In the genomic region with DNA sequence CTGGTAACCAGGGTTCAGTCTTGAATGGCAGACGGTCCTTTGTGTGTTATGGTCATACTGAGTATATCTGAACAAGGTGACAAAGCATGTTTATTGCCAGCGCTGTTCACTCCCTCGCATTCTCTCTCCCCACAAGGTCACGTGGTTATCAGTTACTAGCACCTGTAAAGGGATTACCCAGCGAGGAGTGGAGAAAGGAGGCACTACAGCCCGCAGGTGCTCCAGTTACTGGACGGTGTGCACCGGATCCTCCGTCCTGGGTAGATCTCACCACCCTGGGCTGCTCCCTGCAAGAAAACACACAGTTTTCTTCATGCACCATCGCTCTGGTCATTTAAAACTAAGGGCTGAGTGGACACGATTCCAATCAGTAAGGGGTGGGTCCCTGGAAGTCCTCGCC, we compare ENCODE assay signal across 27 mouse cellular contexts. TPM values are rescaled to one million over a fixed set of nuclear protein-coding genes. Genes with fewer than 3 reads are reported as not detected.
A peak's percentile ranks its signal among the peaks of the same experiment; 100 is the strongest.
DNase-seq lines count a peak whose midpoint lies in the region; ATAC-seq and TF ChIP-seq lines count a peak whose summit lies in the region.
"Had no signal": no experiment of that assay in that cellular context is flagged by ENCODE, and none has a peak within 500 bp of the region (broad histone marks: within the 10 kb centered on the region; RNA-seq: fewer than 3 reads in every experiment).

No protein-coding gene starts in this region.

- H3K27me3 ChIP-seq in hindbrain, embryonic 10.5 days (ENCODE audit: insufficient read depth, poor library complexity, severe bottlenecking): no peaks in the 10 kb centered on the region
- no peaks in the 10 kb centered on the region for H3K27me3 ChIP-seq in hindbrain, embryonic 12.5 days
- H3K27me3 ChIP-seq in liver, embryonic 11.5 days (replicated peaks; ENCODE audit: control insufficient read depth, insufficient read depth, low read length): no peaks in the 10 kb centered on the region
- no peaks in the 10 kb centered on the region for H3K27me3 ChIP-seq in MEL (ENCODE audit: control insufficient read depth in 1 of 2, insufficient read depth in 2 of 2, low read length in 2 of 2)
- H3K27me3 ChIP-seq in intestine, embryonic 16.5 days (replicated peaks; ENCODE audit: control insufficient read depth, insufficient read depth, low read length): no peaks in the 10 kb centered on the region
- H3K27me3 ChIP-seq: embryonic facial prominence, embryonic 15.5 days; liver, embryonic 12.5 days had no signal

- TF ChIP-seq POLR2A in MEL (IDR thresholded peaks at IDR 0.05; ENCODE audit: control insufficient read depth in 1 of 2, insufficient read depth in 1 of 2, low read depth in 1 of 2, low read length in 2 of 2, poor library complexity in 1 of 2): no peak

- no peak for DNase-seq in hindbrain, embryonic 10.5 days (ENCODE audit: low spot score)
- no peak for DNase-seq in liver, embryonic 11.5 days (ENCODE audit: low spot score)
- DNase-seq in liver (no peak), MEL (ENCODE audit: low read depth, low spot score) (no peak)
- DNase-seq in layer of hippocampus, adult 18-20 months (ENCODE audit: low spot score in 2 of 2): no peak
- DNase-seq in yolk sac, embryonic 10.5 days (ENCODE audit: low spot score): no peak
- DNase-seq: cerebellum, adult 9-10 months; gastrocnemius, postnatal 10 days; lung, adult 18-20 months; lung, postnatal 10 days; retina, postnatal 1 day had no signal

- no peak overlapping the region for H3K9ac ChIP-seq in hindbrain, embryonic 12.5 days
- H3K9ac ChIP-seq in liver, embryonic 11.5 days (ENCODE audit: low read depth, low read length): no peak overlapping the region
- H3K9ac ChIP-seq in MEL (ENCODE audit: control insufficient read depth, low read depth, low read length, poor library complexity, severe bottlenecking): no peak overlapping the region
- no peak overlapping the region for H3K9ac ChIP-seq in intestine, embryonic 16.5 days (ENCODE audit: low read depth, low read length)
- H3K9ac ChIP-seq: embryonic facial prominence, embryonic 15.5 days; hindbrain, embryonic 14.5 days; liver, embryonic 12.5 days had no signal

- peak overlapping the region; percentile 57; the same call in 1 of the 2 replicates for H3K27ac ChIP-seq in hindbrain, embryonic 10.5 days
- no peak overlapping the region for H3K27ac ChIP-seq in hindbrain, embryonic 12.5 days
- H3K27ac ChIP-seq in liver, embryonic 11.5 days (ENCODE audit: low read depth, low read length): no peak overlapping the region
- no peak overlapping the region for H3K27ac ChIP-seq in MEL (ENCODE audit: control insufficient read depth, low read depth, low read length)
- H3K27ac ChIP-seq in intestine, embryonic 16.5 days (ENCODE audit: low read length): no peak overlapping the region
- H3K27ac ChIP-seq: embryonic facial prominence, embryonic 15.5 days; hindbrain, embryonic 14.5 days; kidney, postnatal 0 days; layer of hippocampus, adult 2 months; liver, embryonic 12.5 days had no signal

- TF ChIP-seq CTCF in MEL (IDR thresholded peaks at IDR 0.05 in 2 of 3, conservative IDR thresholded peaks at IDR 0.05 in 1 of 3; ENCODE audit: control insufficient read depth in 1 of 3, insufficient read depth in 1 of 3, low read depth in 2 of 3, low read length in 3 of 3, poor library complexity in 1 of 3, severe bottlenecking in 1 of 3): no peak

- H3K79me2 ChIP-seq in MEL (ENCODE audit: control insufficient read depth, insufficient read depth, low read length, poor library complexity): no peaks in the 10 kb centered on the region

- 0 out of 2 replicates have a peak, but pooled peaks cover 4% of the 10 kb centered on the region for H3K9me3 ChIP-seq in hindbrain, embryonic 10.5 days
- no peaks in the 10 kb centered on the region for H3K9me3 ChIP-seq in hindbrain, embryonic 12.5 days (replicated peaks)
- no peaks in the 10 kb centered on the region; the same call in 1 of the 2 replicates for H3K9me3 ChIP-seq in liver, embryonic 11.5 days (ENCODE audit: control insufficient read depth, low read length)
- H3K9me3 ChIP-seq in MEL (replicated peaks; ENCODE audit: insufficient read depth, low read length): no peaks in the 10 kb centered on the region
- no peaks in the 10 kb centered on the region for H3K9me3 ChIP-seq in intestine, embryonic 16.5 days (ENCODE audit: control insufficient read depth, low read length)
- H3K9me3 ChIP-seq: embryonic facial prominence, embryonic 15.5 days; liver, embryonic 12.5 days had no signal

- H3K36me3 ChIP-seq in hindbrain, embryonic 10.5 days: no peaks in the 10 kb centered on the region
- no peaks in the 10 kb centered on the region for H3K36me3 ChIP-seq in hindbrain, embryonic 12.5 days
- H3K36me3 ChIP-seq in liver, embryonic 11.5 days (ENCODE audit: control insufficient read depth, insufficient read depth, low read length): no peaks in the 10 kb centered on the region
- no peaks in the 10 kb centered on the region for H3K36me3 ChIP-seq in MEL (ENCODE audit: control insufficient read depth in 1 of 2, insufficient read depth in 2 of 2, low read length in 2 of 2)
- H3K36me3 ChIP-seq in intestine, embryonic 16.5 days (ENCODE audit: control insufficient read depth, insufficient read depth, low read length): no peaks in the 10 kb centered on the region
- H3K36me3 ChIP-seq: embryonic facial prominence, embryonic 15.5 days; liver, embryonic 12.5 days had no signal

- no peak overlapping the region for H3K4me2 ChIP-seq in hindbrain, embryonic 12.5 days (replicated peaks)
- H3K4me2 ChIP-seq in liver, embryonic 11.5 days: no peak overlapping the region
- H3K4me2 ChIP-seq in intestine, embryonic 16.5 days (ENCODE audit: low read depth, low read length): no peak overlapping the region
- H3K4me2 ChIP-seq: embryonic facial prominence, embryonic 15.5 days; heart, embryonic 11.5 days; hindbrain, embryonic 14.5 days; liver, embryonic 12.5 days had no signal

- WGBS in hindbrain, embryonic 10.5 days: 80% methylated on average over 12 of the region's 12 CpGs
- WGBS in hindbrain, embryonic 12.5 days: 74% methylated on average over 12 of the region's 12 CpGs
- 62% methylated on average over 12 of the region's 12 CpGs for WGBS in liver, embryonic 11.5 days
- WGBS in intestine, embryonic 16.5 days: 53% methylated on average over 12 of the region's 12 CpGs

- H3K4me3 ChIP-seq in hindbrain, embryonic 10.5 days: no peak overlapping the region
- no peak overlapping the region for H3K4me3 ChIP-seq in hindbrain, embryonic 12.5 days
- no peak overlapping the region for H3K4me3 ChIP-seq in liver, embryonic 11.5 days (ENCODE audit: low read depth, low read length)
- H3K4me3 ChIP-seq in MEL (ENCODE audit: control insufficient read depth in 1 of 2, insufficient read depth in 1 of 2, low read depth in 2 of 2, low read length in 2 of 2): no peak overlapping the region
- no peak overlapping the region for H3K4me3 ChIP-seq in intestine, embryonic 16.5 days (ENCODE audit: low read length)
- H3K4me3 ChIP-seq: embryonic facial prominence, embryonic 15.5 days; layer of hippocampus, adult 2 months; liver, embryonic 12.5 days had no signal

- ATAC-seq in hindbrain, embryonic 12.5 days (ENCODE audit: low FRiP score): no peak
- peak; percentile 31; the same call in 1 of the 2 replicates for ATAC-seq in liver, embryonic 11.5 days (replicated peaks; ENCODE audit: low FRiP score)
- peak; percentile 33; the same call in 1 of the 2 replicates for ATAC-seq in intestine, embryonic 16.5 days
- ATAC-seq: inflammation-experienced regulatory T-cells, adult 6 months; liver, embryonic 12.5 days had no signal

- H3K4me1 ChIP-seq in hindbrain, embryonic 10.5 days (replicated peaks): peaks cover 19% of the 10 kb centered on the region
- peaks cover 21% of the 10 kb centered on the region for H3K4me1 ChIP-seq in hindbrain, embryonic 12.5 days
- H3K4me1 ChIP-seq in liver, embryonic 11.5 days (replicated peaks; ENCODE audit: control insufficient read depth, insufficient read depth, low read length): no peaks in the 10 kb centered on the region
- no peaks in the 10 kb centered on the region; a peak in 1 of 4 replicates for H3K4me1 ChIP-seq in MEL (ENCODE audit: control insufficient read depth in 1 of 2, insufficient read depth in 2 of 2, low read length in 2 of 2)
- no peaks in the 10 kb centered on the region for H3K4me1 ChIP-seq in intestine, embryonic 16.5 days (ENCODE audit: control insufficient read depth, insufficient read depth, low read length)
- H3K4me1 ChIP-seq: liver, embryonic 12.5 days had no signal

- TF ChIP-seq RAD21 in MEL (IDR thresholded peaks at IDR 0.05; ENCODE audit: low read depth, low read length): no peak

- TF ChIP-seq EP300 in MEL (IDR thresholded peaks at IDR 0.05; ENCODE audit: low read depth in 1 of 2, low read length in 2 of 2): no peak

TF ChIP-seq in MEL, 35 proteins besides CTCF, POLR2A, EP300 and RAD21:
- TF ChIP-seq USF1 (IDR thresholded peaks at IDR 0.05; ENCODE audit: low read depth, low read length): peak; percentile 66; the same call in 1 of the 2 replicates
- TF ChIP-seq JUND (IDR thresholded peaks at IDR 0.05; ENCODE audit: low read depth, low read length): no peak

RNA-seq across cellular contexts. Expression of a gene that starts 44.2 kb away (rescaled TPM):
- 0.08 TPM in 1 of 2 replicates, not detected in the other for polyA plus RNA-seq in hindbrain, embryonic 10.5 days (2016; fragmentation: Nextera tagmentation; extraction: Ambion mirVana)
- polyA plus RNA-seq in hindbrain, embryonic 12.5 days (2016; fragmentation: Nextera tagmentation; extraction: Ambion mirVana): not detected in 2 replicates
- not detected in 2 replicates for polyA plus RNA-seq in liver, embryonic 11.5 days (2014; fragmentation: Nextera tagmentation; extraction: Ambion mirVana)
- total RNA-seq in MEL (2012; rRNA removed): not detected in 2 replicates
- not detected for polyA plus RNA-seq in MEL (2012; ENCODE audit: insufficient read depth in 1 of 2, insufficient read length in 2 of 2, low read depth in 1 of 2, low replicate concordance in 2 of 2, missing spikeins in 1 of 2)
- polyA plus RNA-seq in intestine, embryonic 16.5 days (2015; fragmentation: Nextera tagmentation; extraction: Ambion mirVana): not detected in 2 replicates
- total RNA-seq in layer of hippocampus, adult 18-20 months (2021): under 1 TPM; 0.12 to 0.13 TPM
- total RNA-seq: adrenal gland, postnatal 25 days; granulocyte monocyte progenitor cell, adult 5-6 weeks had no signal
- polyA plus RNA-seq: limb, embryonic 11.5 days; liver, embryonic 12.5 days; neural tube, embryonic 11.5 days had no signal

RNA-seq across cellular contexts. Expression of a gene that starts 44.8 kb away (rescaled TPM):
- 1.1 and 2.9 TPM in 2 replicates for polyA plus RNA-seq in hindbrain, embryonic 10.5 days (2016; fragmentation: Nextera tagmentation; extraction: Ambion mirVana)
- 1.1 and 1.2 TPM in 2 replicates for polyA plus RNA-seq in hindbrain, embryonic 12.5 days (2016; fragmentation: Nextera tagmentation; extraction: Ambion mirVana)
- polyA plus RNA-seq in liver, embryonic 11.5 days (2014; fragmentation: Nextera tagmentation; extraction: Ambion mirVana): 0.48 and 0.62 TPM in 2 replicates
- not detected in 2 replicates for total RNA-seq in MEL (2012; rRNA removed)
- not detected for polyA plus RNA-seq in MEL (2012; ENCODE audit: insufficient read depth in 1 of 2, insufficient read length in 2 of 2, low read depth in 1 of 2, low replicate concordance in 2 of 2, missing spikeins in 1 of 2)
- 0.38 and 0.39 TPM in 2 replicates for polyA plus RNA-seq in intestine, embryonic 16.5 days (2015; fragmentation: Nextera tagmentation; extraction: Ambion mirVana)
- not detected for total RNA-seq in layer of hippocampus, adult 18-20 months (2021)
- total RNA-seq: adrenal gland, postnatal 25 days; layer of hippocampus, postnatal 25 days; megakaryocyte, adult 5-6 weeks had no signal
- polyA plus RNA-seq: inflammation-experienced regulatory T-cells, adult 6 months; spleen, adult 2 months had no signal
